Mouse (Mus musculus): Measurements from ENCODE around the gene P4ha3. TPM values are rescaled to one million over a fixed set of nuclear protein-coding genes. Genes with fewer than 3 reads are reported as not detected.

The P4ha3 gene
- polyA plus RNA-seq (2014; fragmentation: Illumina TruSeq; extraction: RNeasy Lipid Tissue Mini Kit (QIAGEN cat#74804); ENCODE audit: low read depth, low replicate concordance) = 0.14 TPM

DNA sequence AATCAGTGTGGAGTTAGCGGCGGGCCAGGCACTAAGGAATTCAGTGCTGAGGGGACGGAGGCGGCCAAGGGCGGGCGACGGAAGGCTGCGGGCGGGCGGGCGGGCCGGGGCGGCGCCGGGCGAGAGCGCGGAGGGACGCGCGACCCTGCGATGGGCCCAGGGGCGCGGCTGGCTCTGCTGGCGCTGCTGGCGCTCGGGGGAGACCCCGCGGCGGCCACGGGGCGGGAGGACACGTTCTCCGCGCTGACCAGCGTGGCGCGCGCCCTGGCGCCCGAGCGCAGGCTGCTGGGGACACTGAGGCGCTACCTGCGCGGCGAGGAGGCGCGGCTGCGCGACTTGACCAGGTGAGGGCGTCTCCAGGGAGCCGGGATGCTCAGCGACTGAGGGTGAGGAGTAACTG, at the start of gene P4ha3:
P4ha3 (plus strand) TSS at position 138 of the 400 bp plus-strand sequence.

Other genes with a start within 250 kb of the P4ha3 start
- 176 TPM for gene Pold3, start 164.0 kb upstream of the P4ha3 start, polyA plus RNA-seq (2014; fragmentation: Illumina TruSeq; extraction: RNeasy Lipid Tissue Mini Kit (QIAGEN cat#74804); ENCODE audit: low read depth, low replicate concordance)
- 4.4 TPM for gene Lipt2, start 126.2 kb upstream of the P4ha3 start, polyA plus RNA-seq (2014; fragmentation: Illumina TruSeq; extraction: RNeasy Lipid Tissue Mini Kit (QIAGEN cat#74804); ENCODE audit: low read depth, low replicate concordance)
- 273 TPM for gene Kcne3, start 109.0 kb upstream of the P4ha3 start, polyA plus RNA-seq (2014; fragmentation: Illumina TruSeq; extraction: RNeasy Lipid Tissue Mini Kit (QIAGEN cat#74804); ENCODE audit: low read depth, low replicate concordance)
- 19.5 TPM for gene Pgm2l1, start 58.1 kb upstream of the P4ha3 start, polyA plus RNA-seq (2014; fragmentation: Illumina TruSeq; extraction: RNeasy Lipid Tissue Mini Kit (QIAGEN cat#74804); ENCODE audit: low read depth, low replicate concordance)
- 61.7 TPM for gene C2cd3, start 86.7 kb downstream of the P4ha3 start, polyA plus RNA-seq (2014; fragmentation: Illumina TruSeq; extraction: RNeasy Lipid Tissue Mini Kit (QIAGEN cat#74804); ENCODE audit: low read depth, low replicate concordance)
- gene Ppme1, start 86.8 kb downstream of the P4ha3 start, polyA plus RNA-seq (2014; fragmentation: Illumina TruSeq; extraction: RNeasy Lipid Tissue Mini Kit (QIAGEN cat#74804); ENCODE audit: low read depth, low replicate concordance) = 93.7 TPM
- 0.18 TPM for gene Ucp3, start 187.5 kb downstream of the P4ha3 start, polyA plus RNA-seq (2014; fragmentation: Illumina TruSeq; extraction: RNeasy Lipid Tissue Mini Kit (QIAGEN cat#74804); ENCODE audit: low read depth, low replicate concordance)
- gene Ucp2, start 207.8 kb downstream of the P4ha3 start, polyA plus RNA-seq (2014; fragmentation: Illumina TruSeq; extraction: RNeasy Lipid Tissue Mini Kit (QIAGEN cat#74804); ENCODE audit: low read depth, low replicate concordance) = 3.2 TPM
- gene Dnajb13, start 229.4 kb downstream of the P4ha3 start, polyA plus RNA-seq (2014; fragmentation: Illumina TruSeq; extraction: RNeasy Lipid Tissue Mini Kit (QIAGEN cat#74804); ENCODE audit: low read depth, low replicate concordance) = 209 TPM

All from testis, adult 10 weeks (tissue).